Mouse (Mus musculus) lung, adult 18-20 months (tissue): ENCODE results near the gene Tstd3.
"Not testable (repeated sequence)": the region's sequence is repeated elsewhere in the genome, so short reads cannot be mapped to it uniquely, and the experiment has no call there.

ENCODE experiments used
- DNase-seq, 2 experiments: peaks; one replicate each; pipeline ENCODE4 v3.0.0; 2022; ENCODE audit warnings: mixed read lengths in 2 of 2

The Tstd3 gene

DNA sequence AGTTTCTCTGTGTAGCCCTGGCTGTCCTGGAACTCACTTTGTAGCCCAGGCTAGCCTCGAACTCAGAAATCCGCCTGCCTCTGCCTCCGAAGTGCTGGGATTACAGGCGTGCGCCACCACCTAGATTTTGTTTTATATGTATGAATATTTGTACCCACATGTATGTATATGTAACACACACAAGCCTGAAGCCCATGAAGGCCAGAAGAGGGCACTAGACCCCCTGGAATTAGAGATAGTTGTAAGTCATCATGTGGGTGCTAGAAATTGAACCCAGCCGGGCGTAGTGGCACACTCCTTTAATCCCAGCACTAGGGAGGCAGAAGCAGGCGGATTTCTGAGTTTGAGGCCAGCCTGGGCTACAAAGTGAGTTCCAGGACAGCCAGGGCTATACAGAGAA lies 22.9 kb downstream of the Tstd3 start:
- not testable (repeated sequence) for DNase-seq

DNA sequence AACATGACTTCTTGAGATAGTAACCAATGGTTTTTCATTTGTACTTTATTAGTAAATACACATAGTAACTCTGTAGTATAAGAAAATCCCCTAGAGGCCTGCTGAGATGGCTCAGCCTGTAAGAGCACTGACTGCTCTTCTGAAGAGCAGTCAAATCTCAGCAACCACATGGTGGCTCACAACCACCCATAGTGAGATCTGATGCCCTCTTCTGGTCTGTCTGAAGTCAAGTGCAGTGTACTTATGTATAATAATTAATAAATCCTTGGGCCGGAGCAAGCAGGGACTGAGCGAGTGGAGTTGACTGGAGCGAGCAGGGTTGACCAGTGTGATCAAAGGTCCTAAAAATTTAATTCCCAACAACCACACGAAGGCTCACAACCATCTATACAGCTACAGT lies 27.8 kb downstream of the Tstd3 start:
- DNase-seq: peak in 1 of 2 experiments; percentile 14

DNA sequence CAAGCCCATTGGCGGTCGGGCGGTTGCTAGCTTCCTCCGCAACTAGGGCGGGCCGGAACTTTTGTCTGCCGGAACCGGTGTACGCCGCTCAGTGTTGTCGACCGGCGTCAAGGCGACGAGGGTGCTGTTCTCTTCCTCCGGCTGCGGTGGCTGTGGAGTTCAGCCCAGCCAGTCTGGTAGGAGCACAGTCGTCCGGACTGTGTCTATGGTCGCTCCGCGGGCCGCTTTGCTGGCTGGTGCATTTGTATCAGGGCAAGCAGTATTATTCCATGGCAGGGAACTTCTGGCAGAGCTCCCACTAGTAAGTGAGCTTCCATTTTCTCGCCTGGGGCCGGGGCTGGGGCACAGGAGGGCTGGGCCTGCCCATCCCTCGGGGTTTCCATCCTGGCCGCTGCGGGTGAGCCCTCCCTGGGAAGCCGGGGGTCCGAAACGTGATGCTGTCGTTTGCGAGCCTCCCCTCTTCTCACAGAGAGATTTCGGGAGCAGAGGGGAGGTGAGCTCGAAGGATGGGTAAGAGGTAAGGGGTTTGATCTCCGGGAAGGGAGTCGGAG lies 39.3 kb downstream of the Tstd3 start, which contains the start of gene Ccnc:
Ccnc (plus strand) TSS at position 87 of the 551 bp plus-strand sequence.
- peak; percentile 94 to 95 for DNase-seq

DNA sequence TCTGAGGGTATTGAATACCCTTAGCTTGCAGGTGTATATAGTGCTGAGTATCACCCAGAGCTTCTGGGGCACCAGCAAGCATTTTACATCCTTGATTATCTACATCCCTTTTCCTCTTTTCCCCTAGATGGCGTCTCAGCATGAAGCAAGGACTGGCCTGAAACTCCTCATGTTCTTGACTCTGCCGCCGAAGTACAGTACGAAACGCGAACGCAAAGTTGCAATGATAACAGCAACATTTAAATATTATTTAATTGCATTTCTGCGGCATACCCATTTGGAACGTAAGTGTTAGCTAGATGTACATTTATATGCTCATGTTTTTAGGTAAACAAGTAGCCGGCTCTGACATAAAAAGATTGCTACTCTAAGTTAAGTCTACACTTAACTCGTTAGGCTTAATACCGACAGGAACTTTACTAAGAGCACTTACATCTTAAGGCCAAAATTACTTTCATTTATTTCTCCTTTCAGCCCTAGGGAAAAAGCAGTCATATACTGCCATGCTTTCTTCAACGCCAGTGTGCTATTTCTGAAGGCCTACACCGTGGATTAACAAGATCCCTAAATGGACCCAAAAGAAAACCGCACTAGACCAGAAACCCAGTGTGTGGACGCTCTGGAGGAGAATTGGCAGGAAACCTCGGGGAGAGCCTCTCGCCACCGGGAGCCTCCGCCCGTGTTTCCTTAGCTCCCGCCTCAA lies 39.9 kb downstream of the Tstd3 start:
- DNase-seq: peak; percentile 20 to 53

DNA sequence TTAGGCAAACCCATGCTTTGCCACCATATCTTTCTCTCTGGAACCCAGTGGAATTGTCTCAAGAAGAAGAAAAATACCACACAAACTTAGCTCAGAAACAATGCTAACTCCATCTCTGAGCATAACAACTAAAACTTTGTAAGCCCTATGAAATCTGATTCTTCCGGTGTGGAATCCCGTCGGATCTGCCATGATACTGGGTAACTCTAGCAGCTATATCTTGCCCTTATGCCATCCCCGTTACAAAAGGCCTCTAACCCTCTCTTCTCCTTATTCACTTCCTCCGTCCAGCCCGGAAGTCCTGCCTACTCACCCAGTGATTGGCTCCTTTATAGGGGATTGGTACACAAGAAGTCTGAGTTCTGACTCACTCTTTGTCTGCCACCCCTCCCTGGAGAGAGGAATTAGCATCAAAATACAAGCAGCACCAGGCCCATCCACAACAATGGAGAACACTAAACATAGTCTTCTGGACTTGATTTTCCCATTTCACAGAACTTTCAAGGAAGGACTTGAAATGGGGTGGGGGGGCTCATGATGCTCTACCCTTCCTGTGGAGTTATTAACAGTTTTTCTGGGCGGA lies 44.2 kb downstream of the Tstd3 start:
- DNase-seq: no peak

DNA sequence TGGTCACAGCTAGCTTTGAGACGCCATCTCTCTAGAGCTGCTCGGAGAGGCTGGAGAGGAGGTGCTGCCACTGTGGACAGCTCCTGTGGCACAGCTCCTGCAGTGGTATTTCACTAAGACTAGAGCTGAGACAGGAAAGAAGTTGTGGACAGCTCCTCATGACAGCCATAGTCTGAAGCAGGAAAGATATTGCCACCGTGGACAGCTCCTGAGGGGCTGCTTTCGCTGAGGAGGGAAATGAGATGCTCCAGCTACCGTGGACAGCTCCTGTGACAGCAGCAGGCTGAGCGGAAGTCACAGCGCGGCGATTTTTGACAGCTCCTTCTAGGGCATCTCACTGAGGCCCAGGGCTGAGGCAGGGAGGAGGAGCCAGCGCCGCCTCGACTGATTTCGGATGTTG lies 54.9 kb downstream of the Tstd3 start:
- DNase-seq: peak; percentile 41 to 50
